Mouse (Mus musculus): ENCODE results near the gene Washc3. TPM values are rescaled to one million over a fixed set of nuclear protein-coding genes. Genes with fewer than 3 reads are reported as not detected.
A peak's percentile ranks its signal among the peaks of the same experiment; 100 is the strongest.

Gene Washc3
- total and polyA plus RNA-seq, 2 experiments from 2014 or later = 14.7 to 45.0 TPM

DNA sequence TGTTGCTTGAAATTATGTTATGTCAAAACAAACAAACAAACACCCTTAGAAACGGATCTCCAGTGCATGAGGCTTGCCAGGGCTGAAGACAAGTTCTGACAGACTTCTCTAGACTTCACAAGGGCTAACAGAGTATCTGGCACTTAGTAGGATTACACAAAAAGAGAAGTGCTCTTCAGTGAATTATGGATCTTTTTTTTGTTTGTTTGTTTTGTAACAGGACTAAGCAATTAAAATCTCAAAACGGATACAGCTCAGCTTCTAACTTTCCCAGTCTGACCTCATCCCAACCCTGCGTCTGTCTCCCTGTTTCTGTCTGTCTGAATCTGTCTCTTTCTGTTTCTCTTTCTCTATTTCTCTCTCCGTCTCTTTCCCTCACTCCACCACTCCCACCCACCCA is 352 bp upstream of the Washc3 start:
- no peak for DNase-seq (ENCODE audit: low spot score)
- WGBS = 13% methylated on average over 4 of the region's 4 CpGs

DNA sequence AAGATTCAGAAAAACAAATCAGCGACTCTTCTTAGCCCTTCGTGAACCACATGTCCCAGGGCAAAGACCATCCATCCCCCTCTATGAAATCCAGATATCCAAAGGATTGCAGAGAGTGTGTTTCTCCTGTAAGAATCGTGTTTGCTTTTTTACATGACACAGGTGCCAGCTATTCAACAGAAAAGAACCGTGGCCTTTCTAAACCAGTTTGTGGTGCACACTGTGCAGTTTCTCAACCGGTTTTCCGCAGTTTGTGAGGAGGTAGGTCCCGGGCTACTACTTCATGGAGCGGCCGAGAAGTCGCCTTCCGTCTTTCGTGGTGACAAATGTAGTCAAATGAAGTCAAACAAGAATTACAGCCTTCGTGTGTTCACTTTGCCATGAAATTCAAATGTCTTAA is 757 bp downstream of the Washc3 start:
- H3K9me3 ChIP-seq (ENCODE audit: low read length) = no peaks in the 10 kb centered on the region
- H3K9ac ChIP-seq (replicated peaks; ENCODE audit: low read length) = peak overlapping the region; percentile 76
- H3K4me3 ChIP-seq (ENCODE audit: low read length) = peak overlapping the region; percentile 58
- TF ChIP-seq CTCF (IDR thresholded peaks at IDR 0.05; ENCODE audit: low read depth) = no peak
- H3K4me2 ChIP-seq (ENCODE audit: low read depth, low read length) = peak overlapping the region; percentile 65
- H3K27me3 ChIP-seq (ENCODE audit: insufficient read depth, low read length) = no peaks in the 10 kb centered on the region
- no peaks in the 10 kb centered on the region for H3K36me3 ChIP-seq (ENCODE audit: insufficient read depth, low read length)
- ATAC-seq (no peak), DNase-seq (ENCODE audit: low spot score) (no peak)
- H3K4me1 ChIP-seq (ENCODE audit: insufficient read depth, low read length) = peaks cover 4% of the 10 kb centered on the region; the same call in 1 of the 2 replicates
- peak overlapping the region; percentile 91 for H3K27ac ChIP-seq
- 73% methylated on average over 13 of the region's 13 CpGs for WGBS

More for the DNA sequence above, 352 bp upstream of the Washc3 start:
- H3K27ac ChIP-seq = no peak overlapping the region
- H3K9me3 ChIP-seq (ENCODE audit: low read length) = no peaks in the 10 kb centered on the region
- H3K36me3 ChIP-seq (ENCODE audit: insufficient read depth, low read length) = no peaks in the 10 kb centered on the region
- TF ChIP-seq CTCF (IDR thresholded peaks at IDR 0.05; ENCODE audit: low read depth) = no peak
- peak overlapping the region; percentile 76 for H3K9ac ChIP-seq (replicated peaks; ENCODE audit: low read length)
- H3K4me2 ChIP-seq (ENCODE audit: low read depth, low read length) = peak overlapping the region; percentile 65
- H3K4me1 ChIP-seq (ENCODE audit: insufficient read depth, low read length) = peaks cover 4% of the 10 kb centered on the region; the same call in 1 of the 2 replicates
- H3K4me3 ChIP-seq (ENCODE audit: low read length) = peak overlapping the region; percentile 58
- ATAC-seq = peak; percentile 66
- no peaks in the 10 kb centered on the region for H3K27me3 ChIP-seq (ENCODE audit: insufficient read depth, low read length)

DNA sequence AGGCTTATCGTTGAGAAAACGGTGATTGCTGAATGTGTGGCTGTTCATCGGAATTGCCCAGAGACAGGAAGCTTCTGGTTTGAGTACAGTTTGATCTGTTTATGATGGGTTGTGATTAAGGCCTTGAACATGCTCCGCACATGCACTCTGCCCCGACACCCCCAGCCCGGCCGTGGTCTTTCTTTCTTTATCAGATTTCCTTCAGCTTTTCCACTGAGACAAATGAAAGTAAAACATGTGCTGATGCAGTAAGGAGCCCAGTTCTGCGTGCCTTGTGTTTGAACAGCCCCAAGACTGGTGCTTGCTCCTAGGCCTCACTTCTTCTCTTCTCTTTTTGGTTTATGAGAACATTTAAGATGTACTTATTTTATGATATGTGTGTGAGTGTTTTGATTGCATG is 1.7 kb downstream of the Washc3 start:
- Histone ChIP-seq H3K4me1 (ENCODE audit: insufficient read depth, low read length) (peaks cover 4% of the 10 kb centered on the region; the same call in 1 of the 2 replicates), H3K27ac (no peak overlapping the region), H3K4me2 (ENCODE audit: low read depth, low read length) (no peak overlapping the region), H3K9me3 (ENCODE audit: low read length) (no peaks in the 10 kb centered on the region), H3K36me3 (ENCODE audit: insufficient read depth, low read length) (no peaks in the 10 kb centered on the region), H3K9ac (replicated peaks; ENCODE audit: low read length) (no peak overlapping the region), H3K27me3 (ENCODE audit: insufficient read depth, low read length) (no peaks in the 10 kb centered on the region), H3K4me3 (ENCODE audit: low read length) (no peak overlapping the region)
- ATAC-seq = no peak
- TF ChIP-seq CTCF (IDR thresholded peaks at IDR 0.05; ENCODE audit: low read depth) = no peak
- 97% methylated on average over 8 of the region's 8 CpGs for WGBS
- no peak for DNase-seq (ENCODE audit: low spot score)

DNA sequence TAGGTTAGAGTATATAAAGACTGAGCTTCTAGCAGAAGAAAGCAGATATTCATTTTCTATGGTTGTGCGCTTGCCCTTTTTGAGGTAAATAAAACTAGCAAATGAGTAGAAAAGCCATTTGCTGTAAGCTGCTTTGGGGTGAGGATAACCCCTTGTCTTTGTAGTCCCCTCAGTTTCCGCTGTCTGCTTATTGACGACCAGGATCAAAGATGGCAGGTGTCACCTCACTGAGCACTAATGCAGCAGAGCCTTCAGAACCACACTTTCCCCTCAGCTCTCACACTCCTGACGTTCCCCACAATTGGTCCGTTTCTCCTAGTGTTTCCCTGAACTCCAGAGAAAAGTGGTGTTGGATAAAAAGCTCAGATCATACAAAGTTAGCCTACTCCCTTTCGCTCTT is 2.3 kb downstream of the Washc3 start:
- H3K9me3 ChIP-seq (ENCODE audit: low read length) = no peaks in the 10 kb centered on the region
- no peak overlapping the region for H3K4me2 ChIP-seq (ENCODE audit: low read depth, low read length)
- ATAC-seq (no peak), DNase-seq (ENCODE audit: low spot score) (no peak)
- no peak overlapping the region for H3K9ac ChIP-seq (replicated peaks; ENCODE audit: low read length)
- H3K4me3 ChIP-seq (ENCODE audit: low read length) = no peak overlapping the region
- no peak overlapping the region for H3K27ac ChIP-seq
- no peaks in the 10 kb centered on the region for H3K36me3 ChIP-seq (ENCODE audit: insufficient read depth, low read length)
- peaks cover 4% of the 10 kb centered on the region; the same call in 1 of the 2 replicates for H3K4me1 ChIP-seq (ENCODE audit: insufficient read depth, low read length)
- WGBS = 92% methylated on average over 6 of the region's 6 CpGs
- H3K27me3 ChIP-seq (ENCODE audit: insufficient read depth, low read length) = no peaks in the 10 kb centered on the region
- no peak for TF ChIP-seq CTCF (IDR thresholded peaks at IDR 0.05; ENCODE audit: low read depth)

DNA sequence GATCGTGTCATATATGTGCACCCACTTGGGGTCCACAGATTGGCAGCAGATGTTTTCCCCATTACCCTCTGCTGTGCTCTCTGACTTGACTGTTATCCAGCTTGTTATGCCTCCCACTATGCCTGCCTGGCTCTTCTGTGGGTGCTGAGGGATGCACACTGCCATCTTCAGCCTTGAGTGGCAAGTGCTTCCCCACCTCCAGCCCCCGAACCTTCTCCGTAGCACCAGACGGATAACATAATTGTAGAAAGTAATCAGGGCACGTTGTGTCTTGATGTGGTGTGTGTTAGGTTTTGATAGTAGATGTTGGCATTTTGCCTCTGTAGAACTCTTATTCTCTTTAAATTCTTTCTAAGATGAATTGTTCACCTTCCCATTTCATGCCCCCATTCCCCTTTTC is 11.8 kb downstream of the Washc3 start:
- no peak for DNase-seq (ENCODE audit: low spot score)

DNA sequence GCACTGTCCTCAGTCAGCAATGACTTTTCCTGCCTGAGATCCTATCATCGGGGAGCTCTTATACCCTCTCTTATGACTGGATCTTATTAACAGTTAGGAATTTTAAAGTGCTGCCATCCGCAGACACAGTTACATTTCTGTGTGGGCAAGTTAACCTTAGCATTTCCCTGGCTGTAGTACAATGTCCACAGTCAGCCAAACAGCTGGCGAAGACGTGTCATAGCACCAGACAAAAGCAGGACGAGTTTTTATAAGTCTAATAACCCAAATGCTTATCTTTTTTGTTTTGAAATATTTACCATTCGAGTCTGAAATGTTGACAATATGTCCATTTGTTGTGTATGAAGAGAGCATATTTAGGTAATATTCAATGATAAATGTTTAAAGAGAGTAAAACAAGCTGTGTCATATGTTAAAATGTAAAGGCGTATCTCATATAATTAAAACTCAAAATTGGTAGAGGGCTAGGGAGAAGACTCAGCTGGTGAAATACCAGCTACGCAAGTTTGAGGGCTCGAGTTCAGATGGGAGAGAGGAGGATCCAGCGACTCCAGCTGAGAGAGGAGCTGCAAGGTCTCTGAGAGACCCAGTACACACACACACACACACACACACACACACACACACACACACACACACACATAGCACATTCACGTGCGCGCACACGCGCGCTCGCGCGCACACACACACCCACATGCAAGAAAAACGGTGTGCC is 14.1 kb downstream of the Washc3 start:
- Histone ChIP-seq H3K4me3 (ENCODE audit: low read length) (no peak overlapping the region), H3K27ac (no peak overlapping the region), H3K36me3 (ENCODE audit: insufficient read depth, low read length) (0 out of 2 replicates have a peak, but pooled peaks cover 6% of the 10 kb centered on the region), H3K4me1 (ENCODE audit: insufficient read depth, low read length) (no peaks in the 10 kb centered on the region), H3K9me3 (ENCODE audit: low read length) (no peaks in the 10 kb centered on the region), H3K9ac (replicated peaks; ENCODE audit: low read length) (no peak overlapping the region), H3K27me3 (ENCODE audit: insufficient read depth, low read length) (no peaks in the 10 kb centered on the region), H3K4me2 (ENCODE audit: low read depth, low read length) (no peak overlapping the region)
- DNase-seq (ENCODE audit: low spot score) (no peak), ATAC-seq (no peak)
- no peak for TF ChIP-seq CTCF (IDR thresholded peaks at IDR 0.05; ENCODE audit: low read depth)
- WGBS = 94% methylated on average over 20 of the region's 20 CpGs

More for the DNA sequence above, 11.8 kb downstream of the Washc3 start:
- no peaks in the 10 kb centered on the region for H3K4me1 ChIP-seq (ENCODE audit: insufficient read depth, low read length)
- no peak overlapping the region for H3K27ac ChIP-seq
- no peaks in the 10 kb centered on the region for H3K9me3 ChIP-seq (ENCODE audit: low read length)
- H3K27me3 ChIP-seq (ENCODE audit: insufficient read depth, low read length) = no peaks in the 10 kb centered on the region
- no peak for ATAC-seq
- 0 out of 2 replicates have a peak, but pooled peaks cover 6% of the 10 kb centered on the region for H3K36me3 ChIP-seq (ENCODE audit: insufficient read depth, low read length)
- no peak overlapping the region for H3K4me2 ChIP-seq (ENCODE audit: low read depth, low read length)
- 95% methylated on average over 5 of the region's 5 CpGs for WGBS
- no peak overlapping the region for H3K9ac ChIP-seq (replicated peaks; ENCODE audit: low read length)
- TF ChIP-seq CTCF (IDR thresholded peaks at IDR 0.05; ENCODE audit: low read depth) = no peak
- no peak overlapping the region for H3K4me3 ChIP-seq (ENCODE audit: low read length)

DNA sequence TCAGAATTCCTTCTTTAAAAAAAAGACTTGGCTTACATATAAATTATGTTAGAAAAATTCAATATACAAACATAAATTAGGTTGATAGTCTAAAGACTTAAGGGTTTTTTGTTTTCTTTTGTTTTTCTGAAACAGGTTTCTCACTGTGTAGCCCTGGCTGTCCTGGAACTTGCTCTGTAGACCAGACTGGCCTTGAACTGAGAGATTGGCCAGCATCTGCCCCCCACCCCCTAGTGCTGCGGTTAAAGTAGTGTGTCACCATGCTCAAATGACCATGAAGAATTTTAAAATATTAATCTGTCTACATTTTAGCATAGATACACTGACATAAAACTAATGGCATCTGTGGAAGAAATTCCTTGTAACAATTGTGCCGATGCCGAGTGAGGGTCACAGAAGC is 17.3 kb downstream of the Washc3 start:
- DNase-seq (ENCODE audit: low spot score) (no peak), ATAC-seq (no peak)
- Histone ChIP-seq H3K36me3 (ENCODE audit: insufficient read depth, low read length) (peaks cover 7% of the 10 kb centered on the region; the same call in 1 of the 2 replicates), H3K4me2 (ENCODE audit: low read depth, low read length) (no peak overlapping the region), H3K27ac (no peak overlapping the region), H3K4me1 (ENCODE audit: insufficient read depth, low read length) (no peaks in the 10 kb centered on the region), H3K9ac (replicated peaks; ENCODE audit: low read length) (no peak overlapping the region), H3K27me3 (ENCODE audit: insufficient read depth, low read length) (no peaks in the 10 kb centered on the region), H3K4me3 (ENCODE audit: low read length) (no peak overlapping the region), H3K9me3 (ENCODE audit: low read length) (no peaks in the 10 kb centered on the region)
- no peak for TF ChIP-seq CTCF (IDR thresholded peaks at IDR 0.05; ENCODE audit: low read depth)
- WGBS = 96% methylated on average over 3 of the region's 3 CpGs
